Mouse (Mus musculus): Measurements from ENCODE around the gene Zbtb11. TPM values are rescaled to one million over a fixed set of nuclear protein-coding genes. Genes with fewer than 3 reads are reported as not detected.

The Zbtb11 gene
- 45.5 TPM for total RNA-seq (2023)

DNA sequence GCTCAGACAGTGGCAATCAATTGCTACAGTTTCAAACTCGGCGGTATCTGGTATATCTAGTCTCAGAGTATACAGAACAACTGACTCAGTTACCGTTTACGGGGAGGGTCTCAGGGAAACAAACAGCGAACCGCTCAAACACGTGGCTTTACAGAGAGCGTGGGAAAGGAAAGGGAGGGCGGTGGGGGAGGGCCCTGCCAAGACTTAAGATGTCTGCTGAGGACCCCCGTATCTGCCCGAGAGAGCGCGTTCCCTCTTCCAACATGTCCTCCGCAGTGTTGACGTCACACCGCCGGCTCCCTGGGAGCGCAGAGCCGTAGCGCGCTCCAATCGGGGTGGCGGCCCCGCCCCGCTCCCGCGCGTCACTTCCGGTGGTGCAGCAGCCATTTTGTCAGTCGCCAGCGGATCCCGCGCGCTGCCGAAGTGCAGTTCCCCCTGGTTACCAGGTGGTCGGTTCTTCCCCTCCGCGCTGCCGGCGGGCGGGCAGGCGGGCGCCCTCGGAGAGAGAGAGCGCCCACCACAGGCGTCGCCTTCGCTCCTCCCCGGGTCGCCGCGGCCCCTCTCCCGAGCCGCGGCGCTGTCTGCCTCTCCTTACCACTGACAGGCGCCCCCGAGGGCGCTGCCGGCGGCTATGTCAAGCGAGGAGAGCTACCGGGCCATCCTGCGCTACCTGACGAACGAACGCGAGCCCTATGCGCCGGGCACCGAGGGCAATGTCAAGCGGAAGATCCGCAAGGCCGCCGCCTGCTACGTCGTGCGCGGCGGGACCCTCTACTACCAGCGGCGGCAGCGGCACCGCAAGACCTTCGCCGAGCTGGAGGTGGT is at the start of gene Zbtb11:
Zbtb11 (plus strand) TSS at position 453 of the 825 bp plus-strand sequence.

DNA sequence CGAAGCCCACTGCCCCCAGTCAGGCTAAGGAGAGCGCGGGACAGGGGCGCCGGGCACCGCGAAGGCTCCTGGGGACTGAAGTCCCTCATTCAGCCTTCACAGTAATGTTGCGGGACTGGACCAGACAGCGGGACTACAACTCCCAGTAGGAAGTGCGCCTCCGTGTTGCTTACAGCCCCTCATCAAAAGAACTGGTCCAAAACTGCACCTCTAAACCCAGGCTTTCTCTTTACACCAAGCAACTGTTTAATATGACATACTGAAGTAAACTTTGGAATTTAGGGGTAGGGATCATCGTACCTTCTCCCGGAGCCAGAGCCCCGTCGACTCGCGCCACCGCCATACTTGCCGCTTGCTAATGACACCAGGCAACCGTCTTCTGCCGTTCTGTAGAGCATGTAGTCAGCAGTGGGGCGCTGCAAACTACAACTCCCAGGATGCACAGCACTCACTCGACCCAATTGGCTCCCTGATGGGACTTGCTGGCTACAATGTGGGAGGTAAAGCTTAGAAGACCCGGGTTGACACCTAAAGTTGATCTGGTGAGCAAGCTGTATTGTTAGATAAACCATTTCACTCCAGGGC is 39.1 kb upstream of the Zbtb11 start, which contains the start of gene Cep97:
Cep97 (minus strand) TSS at position 403 of the 585 bp plus-strand sequence.

DNA sequence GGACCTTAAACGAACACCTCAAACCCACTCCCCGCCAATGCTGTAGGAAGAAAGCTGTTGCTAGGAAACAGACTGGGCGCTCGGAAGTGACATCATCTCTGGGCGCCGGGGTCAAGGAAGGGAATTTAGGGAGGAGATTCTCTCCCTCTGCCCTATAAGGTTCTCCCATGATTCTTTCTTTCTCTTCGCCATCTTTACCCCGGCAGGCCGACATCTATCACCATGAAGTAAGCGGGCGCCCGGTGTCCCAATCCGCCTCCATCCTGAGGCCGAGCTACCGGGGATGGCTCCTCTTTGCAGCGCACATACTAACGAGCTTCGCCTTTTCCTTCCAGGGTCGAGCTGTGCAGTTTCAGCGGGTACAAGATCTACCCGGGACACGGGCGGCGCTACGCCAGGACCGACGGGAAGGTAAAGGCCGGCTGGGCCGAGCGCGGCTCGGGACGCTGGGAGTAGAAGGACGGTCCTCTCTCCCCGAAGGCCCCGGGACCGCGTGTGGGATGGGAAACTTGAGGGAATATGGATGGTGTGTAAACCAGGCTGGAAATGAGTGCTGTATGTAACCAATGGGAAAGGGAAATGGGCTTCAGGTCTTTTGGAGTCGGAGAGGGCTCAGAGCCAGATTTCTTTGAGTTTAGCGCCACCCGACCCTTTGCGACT is 7.3 kb upstream of the Zbtb11 start, which contains the start of gene Rpl24:
Rpl24 (plus strand) TSS at position 64 of the 660 bp plus-strand sequence.

DNA sequence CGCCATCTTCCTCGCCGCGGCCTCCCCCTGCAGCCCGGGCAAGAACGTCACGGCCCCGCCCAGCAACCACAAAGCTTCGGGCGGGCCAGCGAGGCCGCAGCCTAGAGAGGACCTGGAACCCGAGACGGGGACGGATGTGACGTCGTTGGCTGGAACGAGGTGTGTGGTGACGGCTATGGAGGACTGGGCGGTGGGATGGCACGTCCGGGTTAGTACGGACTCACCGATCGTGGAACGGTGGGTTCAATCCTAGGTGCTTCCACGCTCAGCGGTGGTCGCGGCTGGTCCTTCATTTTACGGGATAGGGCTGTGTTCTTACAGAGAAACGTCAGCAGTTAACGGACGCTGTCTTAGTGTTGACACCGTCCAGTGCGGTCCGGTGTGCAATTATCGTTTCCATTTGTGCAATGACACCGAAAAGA is 56.0 kb downstream of the Zbtb11 start, which contains the start of gene Pcnp:
Pcnp (minus strand) TSS at position 79 of the 422 bp plus-strand sequence.

DNA sequence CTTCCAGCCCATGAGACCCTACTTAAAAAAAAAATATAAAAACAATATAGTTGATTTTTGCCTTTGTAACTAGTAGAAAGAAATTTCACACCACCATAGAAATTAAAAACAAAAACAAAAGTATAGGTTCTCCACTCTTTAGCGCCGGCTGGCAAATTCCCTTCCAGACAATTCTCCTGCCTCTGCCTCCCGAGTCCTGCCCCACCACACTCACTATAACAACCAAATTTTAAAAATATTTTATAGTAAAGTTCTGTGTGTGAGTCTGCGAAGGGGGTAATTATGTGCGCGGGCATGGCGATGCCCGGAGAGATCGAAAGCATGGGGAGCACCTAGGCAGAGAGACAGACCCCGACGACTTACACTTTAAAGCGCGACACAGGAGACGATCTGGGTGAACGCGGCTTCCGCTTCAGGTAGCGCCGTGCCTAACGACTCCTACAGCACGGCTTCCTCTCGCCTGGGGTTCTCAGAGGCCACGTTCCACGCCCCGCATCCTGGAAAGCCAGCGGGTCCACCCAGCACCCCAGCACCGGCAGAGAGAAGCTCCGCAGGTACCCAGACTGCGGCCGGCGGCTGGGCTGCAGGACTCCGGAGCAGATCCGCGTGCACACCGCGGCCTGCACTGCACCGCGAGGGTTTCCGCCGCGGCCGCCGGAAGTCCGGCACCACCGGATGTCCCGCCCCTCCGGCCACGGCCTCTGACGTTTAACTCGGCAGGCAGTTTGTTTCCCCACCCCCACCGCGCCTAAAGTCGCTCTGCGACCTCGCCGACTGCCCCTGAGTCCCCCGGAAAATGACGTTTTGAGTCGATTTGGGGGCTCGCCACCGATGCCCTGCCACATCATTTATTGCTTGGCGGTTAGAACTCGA is 63.7 kb downstream of the Zbtb11 start, which contains the start of gene Trmt10c:
Trmt10c (minus strand) TSS at position 682 of the 873 bp plus-strand sequence.

DNA sequence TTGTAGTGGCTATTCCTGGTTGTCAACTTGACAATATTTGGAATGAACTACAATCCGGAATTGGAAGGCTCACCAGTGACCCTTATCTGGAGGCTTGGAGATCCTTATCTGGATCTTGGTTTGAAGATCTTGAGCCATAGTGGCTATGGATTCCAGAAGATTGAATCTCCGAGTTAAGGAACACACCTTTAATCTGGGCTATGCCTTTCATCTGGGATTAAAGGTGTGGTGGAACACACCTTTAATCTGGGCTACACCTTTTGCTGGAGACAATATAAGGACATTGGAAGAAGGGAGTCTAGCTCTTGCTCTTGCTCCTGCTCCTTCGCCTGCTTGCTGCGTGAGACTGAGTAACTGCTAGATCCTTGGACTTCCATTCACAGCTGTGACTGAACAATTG is 74.4 kb downstream of the Zbtb11 start, which contains the start of gene Senp7:
Senp7 (plus strand) TSS at position 301 of the 400 bp plus-strand sequence.

Other genes with a start within 250 kb of the Zbtb11 start
- gene Nfkbiz, start 135.0 kb upstream of the Zbtb11 start, total RNA-seq (2023), result 87.6 TPM
- gene Nxpe3, start 78.6 kb upstream of the Zbtb11 start, total RNA-seq (2023), result 9.1 TPM
- 61.5 TPM for gene Cep97, start 39.0 kb upstream of the Zbtb11 start, total RNA-seq (2023)
- 1,040 TPM for gene Rpl24, start 7.6 kb upstream of the Zbtb11 start, total RNA-seq (2023)
- gene Pcnp, start 55.9 kb downstream of the Zbtb11 start, total RNA-seq (2023), result 95.4 TPM
- 14.1 TPM for gene Trmt10c, start 63.9 kb downstream of the Zbtb11 start, total RNA-seq (2023)
- 81.0 TPM for gene Senp7, start 74.5 kb downstream of the Zbtb11 start, total RNA-seq (2023)
- gene Impg2, start 230.4 kb downstream of the Zbtb11 start, total RNA-seq (2023), result 2.2 TPM